Mouse (Mus musculus): ENCODE measurements around the gene Thsd4.
A peak's percentile ranks its signal among the peaks of the same experiment; 100 is the strongest.

Thsd4 gene

GRCm38 (mm10) chr9:60521806-60522264 lies at the start of gene Thsd4:
Thsd4 (minus strand) TSS chr9:60522046.
- peak; percentile 33 to 41 for DNase-seq

DNA sequence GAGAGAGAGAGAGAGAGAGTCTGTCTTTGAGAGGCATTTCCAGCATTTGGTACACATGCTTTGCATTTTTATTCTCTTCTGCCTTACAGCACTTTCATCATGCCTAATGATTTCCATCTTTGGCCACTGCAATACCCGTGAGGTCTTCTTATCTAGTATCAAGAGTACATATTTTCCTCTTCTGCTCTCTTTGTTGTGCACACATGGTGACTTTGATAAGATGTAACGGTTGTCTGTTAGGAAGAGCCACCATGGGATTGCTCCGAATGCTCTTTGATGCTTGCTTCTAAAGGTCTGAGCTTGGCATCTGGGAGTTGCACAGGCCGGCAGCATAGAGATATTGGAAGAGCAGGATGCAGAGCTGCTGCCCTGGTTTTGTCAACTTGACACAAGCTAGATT lies 49.2 kb upstream of the Thsd4 start:
- no peak for DNase-seq

DNA sequence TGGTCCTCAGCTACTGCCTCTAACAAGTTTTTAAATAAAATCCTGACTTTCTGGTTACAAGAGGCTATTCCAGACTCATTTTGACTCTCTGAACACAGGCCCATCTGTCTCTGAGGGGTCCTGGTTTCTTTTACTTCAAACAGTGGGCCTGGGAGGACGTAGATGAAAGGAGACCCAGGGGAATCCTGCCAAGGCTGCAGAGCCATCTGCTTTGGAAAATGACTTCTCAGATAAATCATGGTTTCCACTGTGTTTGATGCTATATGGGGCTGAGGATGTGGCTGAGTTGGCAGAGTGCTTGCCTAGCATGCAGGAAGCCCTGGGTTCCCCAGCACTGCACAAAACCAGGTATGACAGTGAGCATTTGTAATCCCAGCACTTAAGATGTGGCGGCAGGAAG lies 47.5 kb upstream of the Thsd4 start:
- no peak for DNase-seq

- no peak for DNase-seq
Measured at GRCm38 (mm10) chr9:60563809-60564208, 42.0 kb upstream of the Thsd4 start.

- DNase-seq, result peak in 1 of 2 experiments; percentile 2
Measured at GRCm38 (mm10) chr9:60562443-60563371, 40.9 kb upstream of the Thsd4 start.

DNA sequence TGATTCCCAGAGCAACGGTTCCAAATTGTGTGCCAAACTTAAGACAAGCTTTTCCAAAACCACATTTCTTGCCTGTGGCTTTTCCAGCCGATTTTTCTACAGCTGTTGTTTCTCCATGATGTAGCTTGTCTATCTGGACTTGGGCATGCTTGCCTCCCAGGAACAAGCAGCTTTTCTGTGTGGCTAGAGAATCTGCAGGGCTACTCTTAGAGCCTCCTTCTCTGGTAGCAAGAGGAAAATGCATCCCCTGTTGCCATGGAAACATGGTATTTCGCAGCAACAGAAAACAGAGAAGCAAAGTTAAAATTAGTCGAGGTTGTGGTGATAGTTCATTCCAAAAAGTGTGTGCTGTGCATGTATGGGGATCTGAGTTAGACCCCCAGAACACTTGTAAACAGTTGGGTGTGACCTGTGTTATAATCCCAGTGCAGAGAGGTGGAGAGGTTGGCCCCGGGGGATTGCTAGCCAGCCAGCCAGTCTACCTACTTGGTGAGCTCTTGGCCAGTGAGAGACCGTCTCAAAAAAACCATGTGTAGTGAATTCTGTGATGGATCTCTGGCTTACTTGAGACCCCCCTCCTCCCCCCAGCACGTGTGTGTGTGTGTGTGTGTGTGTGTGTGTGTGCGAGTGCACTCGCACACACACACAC lies 39.9 kb upstream of the Thsd4 start:
- no peak for DNase-seq

DNA sequence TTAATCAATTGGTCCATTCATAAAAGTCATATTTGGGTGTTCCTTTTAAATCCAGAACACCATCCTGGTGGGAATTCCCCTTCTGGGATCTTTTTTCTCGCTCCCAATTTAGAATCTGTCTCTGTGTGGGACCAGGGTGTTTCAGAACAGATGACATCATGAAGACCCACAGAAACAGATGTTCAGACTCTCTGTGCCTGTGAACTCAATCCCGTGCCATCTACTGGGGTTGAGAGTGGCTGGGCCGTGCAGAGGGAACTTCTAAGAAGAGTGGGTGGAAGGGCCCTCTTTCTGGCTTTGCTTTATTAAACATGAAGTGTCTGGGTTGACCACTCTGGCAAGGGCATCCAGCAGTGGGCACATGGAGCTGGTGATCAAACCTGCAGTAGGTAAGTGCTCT lies 36.7 kb upstream of the Thsd4 start:
- no peak for DNase-seq

DNA sequence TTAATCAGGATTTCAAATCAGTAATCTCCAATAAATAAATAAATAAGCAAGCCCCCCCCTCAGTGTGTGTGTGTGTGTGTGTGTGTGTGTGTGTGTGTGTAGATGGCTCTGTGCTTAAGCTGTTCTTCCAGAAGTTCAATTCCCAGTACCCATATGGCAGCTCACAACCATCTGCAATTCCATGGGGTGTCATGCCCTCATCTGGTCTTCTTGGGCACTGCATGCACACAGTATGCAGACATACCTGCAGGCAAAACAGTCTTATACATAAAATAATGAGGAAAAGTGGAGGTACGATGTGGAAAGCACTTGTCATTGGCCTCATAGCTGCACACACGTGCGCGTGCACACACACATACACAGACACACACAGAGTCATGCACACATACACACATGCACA lies 29.4 kb upstream of the Thsd4 start:
- no peak for DNase-seq

DNA sequence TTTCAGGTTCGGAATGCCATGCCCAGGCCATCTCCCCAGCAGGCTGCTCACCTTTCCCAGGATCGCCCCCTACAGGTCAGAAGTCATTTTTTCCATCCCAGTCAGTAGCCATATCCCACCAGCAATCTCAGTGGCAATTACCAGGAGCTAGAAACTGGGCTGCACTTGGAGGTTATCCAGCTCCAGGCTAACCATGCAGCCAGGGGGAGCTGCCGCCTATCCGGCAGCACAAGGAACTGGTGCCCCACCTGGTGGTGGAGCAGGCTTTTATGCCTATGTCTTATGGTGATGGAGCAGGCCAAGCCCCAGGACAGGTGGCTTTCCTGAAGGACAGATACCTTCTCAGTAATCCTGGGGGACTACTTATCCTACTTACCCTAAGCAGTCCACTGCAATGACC lies 26.3 kb upstream of the Thsd4 start:
- DNase-seq, result no peak

GRCm38 (mm10) chr9:60546169-60546568 lies 24.3 kb upstream of the Thsd4 start:
- no peak for DNase-seq

GRCm38 (mm10) chr9:60545361-60546096 lies 23.7 kb upstream of the Thsd4 start:
- no peak for DNase-seq

DNA sequence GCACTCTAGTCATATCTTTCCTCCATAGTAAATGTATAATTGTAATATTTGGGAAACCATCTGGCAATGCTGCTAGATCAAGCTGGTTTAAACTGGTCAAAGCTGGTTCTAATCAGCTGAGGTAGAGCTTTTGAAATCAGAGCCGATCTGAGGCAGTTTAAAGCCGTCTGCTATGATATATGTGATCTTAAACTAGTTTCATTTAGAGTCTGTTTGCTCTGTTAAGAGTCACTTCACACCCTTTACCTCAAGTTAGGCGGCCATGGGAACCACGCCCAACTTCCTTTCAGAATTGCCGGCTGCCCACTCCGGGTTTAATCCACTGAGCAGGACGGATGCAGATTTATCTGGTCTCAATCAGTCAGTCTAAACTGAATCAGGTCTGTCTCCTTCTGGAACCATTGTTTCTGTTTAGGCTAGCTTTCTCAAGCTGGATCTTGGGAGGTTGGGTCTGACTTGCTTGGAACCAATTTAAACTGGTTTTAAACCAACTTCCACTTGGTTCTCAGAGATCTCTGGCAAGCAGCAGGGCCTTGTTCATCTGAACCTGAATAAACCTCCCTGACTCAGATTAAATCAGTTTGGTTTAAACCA lies 21.7 kb upstream of the Thsd4 start:
- no peak for DNase-seq

- DNase-seq, result no peak
Measured at GRCm38 (mm10) chr9:60530310-60530709, 8.5 kb upstream of the Thsd4 start.

GRCm38 (mm10) chr9:60529348-60530243 lies 7.8 kb upstream of the Thsd4 start:
- no peak for DNase-seq

DNA sequence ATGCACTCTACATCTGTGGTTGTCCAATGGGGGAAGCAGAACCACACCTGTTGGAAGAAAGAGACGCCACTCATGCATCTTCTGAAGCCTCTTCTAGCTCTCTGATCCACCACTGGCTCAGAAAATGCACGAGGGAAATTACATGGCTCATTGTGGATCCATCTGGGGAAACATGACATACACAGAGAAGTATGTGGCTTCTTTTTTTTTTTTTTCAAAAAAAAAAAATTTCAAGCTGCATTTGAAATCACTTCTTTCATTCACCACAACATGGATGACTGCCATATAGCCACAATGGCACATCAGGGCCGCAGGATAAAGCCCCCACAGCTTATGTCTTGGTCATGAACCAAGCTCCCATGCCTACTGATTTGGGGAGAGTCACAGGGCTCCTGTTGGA lies 6.4 kb upstream of the Thsd4 start:
- no peak for DNase-seq

DNA sequence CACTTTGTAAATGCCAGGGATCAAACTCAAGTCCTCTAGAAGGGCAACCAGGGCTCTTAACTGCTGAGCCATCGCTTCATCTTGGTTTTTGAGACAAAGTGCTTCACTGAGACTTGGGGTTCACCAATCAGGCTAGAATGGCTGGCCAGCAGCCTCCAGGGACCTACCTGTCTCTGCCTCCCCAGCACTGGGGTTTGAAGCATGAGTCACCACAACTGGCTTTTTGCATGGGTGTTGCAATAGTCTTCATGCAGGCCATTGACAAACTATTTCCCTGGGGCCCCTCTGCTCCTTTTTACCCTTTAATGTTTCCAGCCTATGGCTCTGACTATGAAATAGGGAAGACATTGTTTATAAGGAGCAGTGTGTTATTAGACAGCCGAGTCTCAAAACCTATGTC lies 6.0 kb upstream of the Thsd4 start:
- DNase-seq, result no peak

GRCm38 (mm10) chr9:60527051-60527450 lies 5.2 kb upstream of the Thsd4 start:
- DNase-seq, result no peak

DNA sequence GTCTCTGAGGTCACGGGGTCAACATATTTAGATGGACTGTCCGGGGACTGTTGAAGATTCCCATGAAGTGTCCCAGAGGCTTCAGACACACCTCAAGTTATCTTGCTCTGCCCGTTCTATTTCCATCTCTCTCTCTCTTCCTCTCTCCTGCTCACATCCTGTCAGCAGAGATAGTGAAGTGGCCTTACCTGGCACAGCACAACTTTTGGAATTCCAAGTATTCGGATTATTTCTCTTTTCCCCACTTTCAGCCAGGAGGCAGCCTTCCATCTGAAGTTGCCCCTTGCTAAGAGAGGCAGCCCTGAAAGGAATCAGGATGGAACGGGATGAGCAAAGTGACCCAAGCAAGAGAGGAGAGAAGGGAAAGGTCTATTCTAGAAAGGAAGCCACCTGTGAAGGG lies 4.3 kb upstream of the Thsd4 start:
- no peak for DNase-seq

DNA sequence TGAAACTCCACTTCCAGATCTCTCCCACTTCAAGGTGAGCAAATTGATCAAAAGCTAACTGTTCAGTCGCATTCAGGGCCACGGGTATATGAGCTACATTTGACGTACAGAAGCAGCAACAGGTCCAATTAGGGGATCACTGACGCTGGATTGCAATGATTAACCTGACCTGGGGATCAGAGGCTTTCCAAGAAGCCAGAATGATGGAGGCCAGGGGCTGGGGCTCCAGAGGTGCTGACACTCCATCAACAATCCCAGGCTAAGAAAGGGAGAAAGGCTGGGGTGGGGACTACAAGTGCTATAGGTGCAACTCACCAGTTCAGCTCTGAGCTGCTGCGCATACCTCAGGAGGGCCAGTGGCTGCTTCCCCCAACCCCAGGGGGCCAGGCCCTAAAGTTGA lies 703 bp downstream of the Thsd4 start:
- no peak for DNase-seq

GRCm38 (mm10) chr9:60519601-60520000 lies 2.2 kb downstream of the Thsd4 start:
- DNase-seq, result no peak

- no peak for DNase-seq
Measured at GRCm38 (mm10) chr9:60518216-60518615, 3.6 kb downstream of the Thsd4 start.

DNA sequence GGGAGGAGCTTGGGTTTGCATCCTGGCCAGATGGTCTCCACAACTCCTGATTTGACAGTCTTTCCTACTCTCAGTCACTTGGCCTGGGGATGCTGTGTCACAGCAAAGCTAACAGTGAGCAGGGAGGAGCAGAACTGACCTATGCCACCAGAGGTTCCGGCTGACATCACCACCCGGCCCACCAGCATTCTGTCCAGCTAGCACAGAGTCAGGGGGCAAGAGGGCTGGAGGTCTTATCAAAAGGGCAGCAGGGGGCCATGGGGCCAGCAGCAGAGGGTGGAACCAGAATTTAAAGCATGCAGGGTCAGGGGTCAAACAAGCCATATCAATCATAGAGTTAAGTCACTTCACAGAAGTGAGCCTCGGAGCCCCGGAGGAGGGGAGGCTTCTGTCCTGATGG lies 4.7 kb downstream of the Thsd4 start:
- DNase-seq, result no peak
